Mouse (Mus musculus): ENCODE results near the gene Cmtm8. TPM values are rescaled to one million over a fixed set of nuclear protein-coding genes. Genes with fewer than 3 reads are reported as not detected.

Gene Cmtm8
- polyA plus RNA-seq, 1 experiment from 2014 or later = 13.2 TPM

- no peaks in the 10 kb centered on the region for H3K4me1 ChIP-seq
- H3K9ac ChIP-seq = no peak overlapping the region
- no peak overlapping the region for H3K4me3 ChIP-seq
- H3K27ac ChIP-seq = no peak overlapping the region
- ATAC-seq (ENCODE audit: insufficient number of reproducible peaks, insufficient read depth, low FRiP score, low TSS enrichment, low read depth) = no peak
- 90% methylated on average over 15 of the region's 15 CpGs for WGBS
- no peaks in the 10 kb centered on the region for H3K9me3 ChIP-seq
- H3K27me3 ChIP-seq = no peaks in the 10 kb centered on the region
- no peak overlapping the region for H3K4me2 ChIP-seq
- no peaks in the 10 kb centered on the region for H3K36me3 ChIP-seq
Observed at GRCm38 (mm10) chr9:114821548-114822289, 22.2 kb downstream of the Cmtm8 start.

GRCm38 (mm10) chr9:114818918-114819317 is 25.0 kb downstream of the Cmtm8 start:
- Histone ChIP-seq H3K4me2 (no peak overlapping the region), H3K9me3 (no peaks in the 10 kb centered on the region), H3K9ac (no peak overlapping the region), H3K27ac (no peak overlapping the region), H3K27me3 (no peaks in the 10 kb centered on the region), H3K4me1 (no peaks in the 10 kb centered on the region), H3K4me3 (no peak overlapping the region), H3K36me3 (no peaks in the 10 kb centered on the region)
- ATAC-seq (ENCODE audit: insufficient number of reproducible peaks, insufficient read depth, low FRiP score, low TSS enrichment, low read depth) = no peak
- 77% methylated on average over 3 of the region's 3 CpGs for WGBS

GRCm38 (mm10) chr9:114817012-114817411 is 26.9 kb downstream of the Cmtm8 start:
- H3K36me3 ChIP-seq = no peaks in the 10 kb centered on the region
- H3K9ac ChIP-seq = no peak overlapping the region
- no peak for ATAC-seq (ENCODE audit: insufficient number of reproducible peaks, insufficient read depth, low FRiP score, low TSS enrichment, low read depth)
- no peak overlapping the region for H3K4me3 ChIP-seq
- no peaks in the 10 kb centered on the region for H3K4me1 ChIP-seq
- no peak overlapping the region for H3K4me2 ChIP-seq
- no peaks in the 10 kb centered on the region for H3K27me3 ChIP-seq
- H3K9me3 ChIP-seq = no peaks in the 10 kb centered on the region
- H3K27ac ChIP-seq = no peak overlapping the region
- 58% methylated on average over 7 of the region's 7 CpGs for WGBS

GRCm38 (mm10) chr9:114816121-114816520 is 27.8 kb downstream of the Cmtm8 start:
- Histone ChIP-seq H3K4me3 (no peak overlapping the region), H3K4me1 (no peaks in the 10 kb centered on the region), H3K36me3 (no peaks in the 10 kb centered on the region), H3K4me2 (no peak overlapping the region), H3K27ac (no peak overlapping the region), H3K9ac (no peak overlapping the region), H3K27me3 (no peaks in the 10 kb centered on the region), H3K9me3 (no peaks in the 10 kb centered on the region)
- ATAC-seq (ENCODE audit: insufficient number of reproducible peaks, insufficient read depth, low FRiP score, low TSS enrichment, low read depth) = no peak
- WGBS = 96% methylated on average over 7 of the region's 7 CpGs

- WGBS = 60% methylated on average over 4 of the region's 4 CpGs
- H3K9me3 ChIP-seq = no peaks in the 10 kb centered on the region
- no peak for ATAC-seq (ENCODE audit: insufficient number of reproducible peaks, insufficient read depth, low FRiP score, low TSS enrichment, low read depth)
Observed at GRCm38 (mm10) chr9:114815315-114815714, 28.6 kb downstream of the Cmtm8 start.

GRCm38 (mm10) chr9:114812001-114812400 is 32.0 kb downstream of the Cmtm8 start:
- H3K4me1 ChIP-seq = no peaks in the 10 kb centered on the region
- no peaks in the 10 kb centered on the region for H3K27me3 ChIP-seq
- WGBS = 87% methylated on average over 4 of the region's 4 CpGs
- H3K27ac ChIP-seq = no peak overlapping the region
- no peak overlapping the region for H3K9ac ChIP-seq
- H3K9me3 ChIP-seq = no peaks in the 10 kb centered on the region
- no peak for ATAC-seq (ENCODE audit: insufficient number of reproducible peaks, insufficient read depth, low FRiP score, low TSS enrichment, low read depth)
- H3K4me2 ChIP-seq = no peak overlapping the region
- H3K36me3 ChIP-seq = no peaks in the 10 kb centered on the region
- H3K4me3 ChIP-seq = no peak overlapping the region

More at GRCm38 (mm10) chr9:114815315-114815714, 28.6 kb downstream of the Cmtm8 start:
- no peaks in the 10 kb centered on the region for H3K27me3 ChIP-seq
- no peak overlapping the region for H3K27ac ChIP-seq
- no peaks in the 10 kb centered on the region for H3K4me1 ChIP-seq
- no peak overlapping the region for H3K4me3 ChIP-seq
- H3K36me3 ChIP-seq = no peaks in the 10 kb centered on the region
- no peak overlapping the region for H3K9ac ChIP-seq
- H3K4me2 ChIP-seq = no peak overlapping the region

GRCm38 (mm10) chr9:114810837-114811236 is 33.1 kb downstream of the Cmtm8 start:
- H3K4me3 ChIP-seq = no peak overlapping the region
- no peak overlapping the region for H3K9ac ChIP-seq
- H3K36me3 ChIP-seq = no peaks in the 10 kb centered on the region
- no peak overlapping the region for H3K27ac ChIP-seq
- H3K9me3 ChIP-seq = no peaks in the 10 kb centered on the region
- WGBS = 81% methylated on average over 11 of the region's 11 CpGs
- H3K27me3 ChIP-seq = no peaks in the 10 kb centered on the region
- H3K4me1 ChIP-seq = no peaks in the 10 kb centered on the region
- ATAC-seq (ENCODE audit: insufficient number of reproducible peaks, insufficient read depth, low FRiP score, low TSS enrichment, low read depth) = no peak
- no peak overlapping the region for H3K4me2 ChIP-seq

- no peak overlapping the region for H3K4me3 ChIP-seq
- WGBS = 83% methylated on average over 5 of the region's 5 CpGs
- H3K27ac ChIP-seq = no peak overlapping the region
- H3K9ac ChIP-seq = no peak overlapping the region
- H3K27me3 ChIP-seq = no peaks in the 10 kb centered on the region
- ATAC-seq (ENCODE audit: insufficient number of reproducible peaks, insufficient read depth, low FRiP score, low TSS enrichment, low read depth) = no peak
- no peaks in the 10 kb centered on the region for H3K36me3 ChIP-seq
- no peak overlapping the region for H3K4me2 ChIP-seq
- H3K9me3 ChIP-seq = no peaks in the 10 kb centered on the region
- 0 out of 2 replicates have a peak, but pooled peaks cover 5% of the 10 kb centered on the region for H3K4me1 ChIP-seq
Observed at GRCm38 (mm10) chr9:114808671-114809070, 35.3 kb downstream of the Cmtm8 start.

- Histone ChIP-seq H3K27me3 (no peaks in the 10 kb centered on the region), H3K36me3 (no peaks in the 10 kb centered on the region), H3K4me1 (0 out of 2 replicates have a peak, but pooled peaks cover 5% of the 10 kb centered on the region), H3K27ac (no peak overlapping the region), H3K4me3 (no peak overlapping the region), H3K9me3 (no peaks in the 10 kb centered on the region), H3K9ac (no peak overlapping the region), H3K4me2 (no peak overlapping the region)
- WGBS = 75% methylated on average over 8 of the region's 8 CpGs
- ATAC-seq (ENCODE audit: insufficient number of reproducible peaks, insufficient read depth, low FRiP score, low TSS enrichment, low read depth) = no peak
Observed at GRCm38 (mm10) chr9:114807261-114807660, 36.7 kb downstream of the Cmtm8 start.

GRCm38 (mm10) chr9:114805151-114805671 is 38.7 kb downstream of the Cmtm8 start:
- WGBS = 56% methylated on average over 19 of the region's 19 CpGs
- Histone ChIP-seq H3K36me3 (no peaks in the 10 kb centered on the region), H3K4me1 (peaks cover 9% of the 10 kb centered on the region; the same call in 1 of the 2 replicates), H3K9ac (no peak overlapping the region), H3K4me3 (no peak overlapping the region), H3K27me3 (0 out of 2 replicates have a peak, but pooled peaks cover 2% of the 10 kb centered on the region), H3K4me2 (no peak overlapping the region), H3K9me3 (no peaks in the 10 kb centered on the region), H3K27ac (no peak overlapping the region)
- ATAC-seq (ENCODE audit: insufficient number of reproducible peaks, insufficient read depth, low FRiP score, low TSS enrichment, low read depth) = no peak

GRCm38 (mm10) chr9:114802191-114802590 is 41.8 kb downstream of the Cmtm8 start:
- H3K4me2 ChIP-seq = no peak overlapping the region
- no peak overlapping the region for H3K9ac ChIP-seq
- H3K36me3 ChIP-seq = no peaks in the 10 kb centered on the region
- no peak overlapping the region for H3K4me3 ChIP-seq
- 80% methylated on average over 1 of the region's 1 CpGs for WGBS
- H3K9me3 ChIP-seq = no peaks in the 10 kb centered on the region
- H3K27me3 ChIP-seq = 0 out of 2 replicates have a peak, but pooled peaks cover 2% of the 10 kb centered on the region
- no peak for ATAC-seq (ENCODE audit: insufficient number of reproducible peaks, insufficient read depth, low FRiP score, low TSS enrichment, low read depth)
- peaks cover 27% of the 10 kb centered on the region for H3K4me1 ChIP-seq
- H3K27ac ChIP-seq = no peak overlapping the region

GRCm38 (mm10) chr9:114801301-114801700 is 42.7 kb downstream of the Cmtm8 start:
- no peak overlapping the region for H3K4me3 ChIP-seq
- H3K9me3 ChIP-seq = no peaks in the 10 kb centered on the region
- peaks cover 31% of the 10 kb centered on the region for H3K4me1 ChIP-seq
- H3K27ac ChIP-seq = no peak overlapping the region
- no peak for ATAC-seq (ENCODE audit: insufficient number of reproducible peaks, insufficient read depth, low FRiP score, low TSS enrichment, low read depth)
- no peaks in the 10 kb centered on the region for H3K36me3 ChIP-seq
- no peak overlapping the region for H3K4me2 ChIP-seq
- WGBS = 38% methylated on average over 15 of the region's 15 CpGs
- 0 out of 2 replicates have a peak overlapping the region, but pooled peaks have one; percentile 46 for H3K9ac ChIP-seq
- 0 out of 2 replicates have a peak, but pooled peaks cover 2% of the 10 kb centered on the region for H3K27me3 ChIP-seq

Data from embryonic facial prominence, embryonic 13.5 days (tissue).